Mouse (Mus musculus) spleen, adult 10 weeks (tissue): ENCODE results near the gene Tm9sf4. TPM values are rescaled to one million over a fixed set of nuclear protein-coding genes. Genes with fewer than 3 reads are reported as not detected.

Source experiments
- polyA plus RNA-seq: library from polyadenylated mRNA; stranded (reverse); fragments of 350-450 nt; fragmentation: Illumina TruSeq; extraction: RNeasy Lipid Tissue Mini Kit (QIAGEN cat#74804); gene quantifications from one replicate; pipeline ENCODE4 v1.2.3, GENCODE M21; 2015; ENCODE audit warnings: low replicate concordance; ENCODE audit not compliant: insufficient read depth

Tm9sf4 gene
- polyA plus RNA-seq, result 50.7 TPM

GRCm38 (mm10) chr2:153160844-153161683 lies at the start of gene Tm9sf4:
TSS of gene Tm9sf4 (plus strand) at chr2:153161303.

GRCm38 (mm10) chr2:153224946-153225594 lies 64.0 kb downstream of the Tm9sf4 start, which contains the start of gene Tspyl3:
TSS of gene Tspyl3 (minus strand) at chr2:153225441.

GRCm38 (mm10) chr2:153241250-153242014 lies 80.3 kb downstream of the Tm9sf4 start, which contains the start of the genes Plagl2 and Pofut1:
TSS of gene Plagl2 (minus strand) at chr2:153241426.
TSS of gene Pofut1 (plus strand) at chr2:153241533.

Other genes with a start within 250 kb of the Tm9sf4 start
- 0.29 TPM for gene Mylk2, start 250.0 kb upstream of the Tm9sf4 start, polyA plus RNA-seq
- gene Foxs1, start 228.1 kb upstream of the Tm9sf4 start, polyA plus RNA-seq, result 2.9 TPM
- gene Dusp15, start 209.6 kb upstream of the Tm9sf4 start, polyA plus RNA-seq, result 0.14 TPM
- 0.14 TPM for gene Ttll9, start 198.8 kb upstream of the Tm9sf4 start, polyA plus RNA-seq
- 135 TPM for gene Pdrg1, start 145.9 kb upstream of the Tm9sf4 start, polyA plus RNA-seq
- not detected for gene Xkr7, start 129.5 kb upstream of the Tm9sf4 start, polyA plus RNA-seq
- 5.1 TPM for gene Ccm2l, start 95.3 kb upstream of the Tm9sf4 start, polyA plus RNA-seq
- gene Hck, start 52.8 kb upstream of the Tm9sf4 start, polyA plus RNA-seq, result 83.4 TPM
- 21.4 TPM for gene Tspyl3, start 64.1 kb downstream of the Tm9sf4 start, polyA plus RNA-seq
- gene Plagl2, start 80.1 kb downstream of the Tm9sf4 start, polyA plus RNA-seq, result 21.6 TPM
- 22.9 TPM for gene Pofut1, start 80.2 kb downstream of the Tm9sf4 start, polyA plus RNA-seq
- gene Kif3b, start 130.1 kb downstream of the Tm9sf4 start, polyA plus RNA-seq, result 24.9 TPM
- gene Asxl1, start 184.5 kb downstream of the Tm9sf4 start, polyA plus RNA-seq, result 40.3 TPM